Mouse (Mus musculus) yolk sac, embryonic 10.5 days (tissue): ENCODE results near the gene Taf5.
A peak's percentile ranks its signal among the peaks of the same experiment; 100 is the strongest.

Experiments used
- DNase-seq: peaks from one replicate; pipeline ENCODE4 v3.0.0-alpha.2; 2017; ENCODE audit warnings: low spot score

The Taf5 gene

DNA sequence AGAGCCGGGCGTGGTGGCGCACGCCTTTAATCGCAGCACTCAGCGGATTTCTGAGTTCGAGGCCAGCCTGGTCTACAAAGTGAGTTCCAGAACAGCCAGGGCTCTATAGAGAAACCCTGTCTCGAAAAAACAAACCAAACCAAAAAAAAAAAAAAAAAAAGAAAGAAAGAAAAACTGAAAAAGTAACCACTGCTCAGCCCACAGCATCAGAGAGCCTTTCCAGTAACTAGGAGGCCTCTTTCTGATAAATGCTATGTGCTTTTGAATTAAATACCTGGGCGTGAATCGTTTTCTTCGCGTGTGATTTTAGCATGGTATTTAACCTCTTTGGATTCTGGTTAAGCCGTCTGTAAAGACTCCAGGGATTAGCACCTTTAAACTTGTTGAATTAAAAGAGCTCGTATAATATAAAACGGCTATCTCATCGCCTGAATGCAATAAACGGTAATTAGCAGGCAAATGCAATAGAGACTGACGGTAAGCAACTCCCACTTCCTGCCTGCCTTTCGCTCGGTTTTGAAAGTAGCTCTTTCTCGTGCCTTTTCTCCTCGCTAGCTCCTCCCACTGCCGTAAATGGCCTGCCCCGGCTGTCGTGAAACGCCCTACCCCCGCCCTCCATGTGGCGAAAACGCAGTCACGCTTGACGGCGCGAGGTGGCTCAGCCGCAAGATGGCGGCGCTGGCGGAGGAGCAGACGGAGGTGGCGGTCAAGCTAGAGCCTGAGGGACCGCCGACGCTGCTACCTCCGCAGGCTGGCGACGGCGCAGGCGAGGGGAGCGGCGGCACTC, at the start of gene Taf5:
TSS of gene Taf5 (plus strand) at position 651 of the 787 bp plus-strand sequence.
- peak; percentile 98 for DNase-seq

GRCm38 (mm10) chr19:47017831-47018230, 49.7 kb upstream of the Taf5 start:
- DNase-seq, result no peak

GRCm38 (mm10) chr19:47018330-47018729, 49.2 kb upstream of the Taf5 start:
- no peak for DNase-seq

GRCm38 (mm10) chr19:47019326-47019725, 48.2 kb upstream of the Taf5 start:
- no peak for DNase-seq

GRCm38 (mm10) chr19:47022709-47023108, 44.8 kb upstream of the Taf5 start:
- DNase-seq, result no peak

- DNase-seq, result no peak
Observed at GRCm38 (mm10) chr19:47023546-47023945, 44.0 kb upstream of the Taf5 start.

- peak; percentile 23 for DNase-seq
Observed at GRCm38 (mm10) chr19:47024954-47025353, 42.6 kb upstream of the Taf5 start.

GRCm38 (mm10) chr19:47026513-47026912, 41.0 kb upstream of the Taf5 start:
- no peak for DNase-seq

GRCm38 (mm10) chr19:47029796-47030195, 37.8 kb upstream of the Taf5 start:
- no peak for DNase-seq

DNA sequence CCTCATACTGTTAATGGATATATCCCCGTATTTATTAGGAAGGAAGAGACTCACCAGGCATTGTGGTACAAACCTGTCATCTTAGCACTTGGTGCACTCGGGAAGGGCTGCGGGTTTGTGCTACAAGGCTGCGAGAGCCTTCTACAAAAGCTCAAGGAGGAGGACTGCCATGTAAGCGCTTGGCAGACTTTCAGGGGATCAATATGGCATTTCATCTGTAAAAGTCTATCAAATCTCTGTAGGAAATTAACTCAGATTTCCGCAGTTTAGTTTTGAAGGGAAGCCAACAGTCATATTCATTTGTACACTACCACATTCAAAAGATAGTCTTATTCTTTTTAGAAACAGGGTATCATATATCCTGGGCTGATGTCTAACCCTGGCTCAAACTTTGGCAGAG, 35.8 kb upstream of the Taf5 start:
- DNase-seq, result no peak

- no peak for DNase-seq
Observed at GRCm38 (mm10) chr19:47034916-47035315, 32.6 kb upstream of the Taf5 start.

DNA sequence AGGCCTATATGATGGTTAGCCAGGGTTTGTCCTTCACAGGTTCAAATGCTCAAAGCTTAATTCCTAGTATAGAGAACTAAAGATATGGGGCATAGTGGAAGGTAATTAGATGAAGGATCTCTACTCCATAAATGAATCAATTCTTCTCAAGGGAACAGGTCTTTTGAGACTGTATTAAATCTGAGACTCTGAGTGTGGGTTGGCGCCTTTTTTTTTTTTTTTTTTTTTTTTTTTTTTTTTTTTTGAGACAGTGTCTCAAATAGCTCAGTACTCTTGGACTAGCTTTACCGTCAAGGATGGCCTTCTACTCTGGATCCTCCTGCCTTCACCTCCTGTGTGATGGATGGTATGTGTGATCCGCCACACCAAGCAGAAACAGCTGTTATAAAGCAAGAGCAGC, 30.9 kb upstream of the Taf5 start:
- no peak for DNase-seq

- DNase-seq, result no peak
Observed at GRCm38 (mm10) chr19:47040720-47041473, 26.6 kb upstream of the Taf5 start.

GRCm38 (mm10) chr19:47043608-47044007, 23.9 kb upstream of the Taf5 start:
- DNase-seq, result no peak

GRCm38 (mm10) chr19:47046343-47046742, 21.2 kb upstream of the Taf5 start:
- DNase-seq, result no peak

DNA sequence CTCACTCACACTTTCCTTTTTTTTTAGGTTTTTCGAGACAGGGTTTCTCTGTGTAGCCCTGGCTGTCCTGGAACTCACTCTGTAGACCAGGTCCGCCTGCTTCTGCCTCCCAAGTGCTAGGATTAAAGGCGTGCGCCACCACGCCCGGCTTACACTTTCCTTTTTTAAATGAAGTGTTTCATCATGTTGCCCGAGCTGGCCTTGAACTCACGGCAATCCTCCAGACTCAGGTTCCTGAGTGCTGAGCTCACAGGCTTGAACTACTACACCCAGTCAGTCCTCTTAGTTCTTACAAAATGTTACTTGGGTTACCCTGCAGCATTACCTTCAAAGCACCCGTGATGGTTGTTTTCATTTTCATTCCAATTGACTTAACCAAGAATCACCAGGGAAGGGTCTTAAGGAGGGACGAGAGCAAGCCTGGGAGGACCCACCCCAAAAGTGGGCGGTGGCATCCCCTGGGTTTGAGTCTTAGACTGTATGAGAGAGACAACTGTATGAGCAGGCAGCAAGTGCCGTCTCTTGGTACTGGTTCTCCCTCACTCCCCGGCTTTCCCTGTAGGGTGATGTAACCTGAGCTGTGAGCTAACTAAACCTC, 20.2 kb upstream of the Taf5 start:
- no peak for DNase-seq

GRCm38 (mm10) chr19:47049061-47049460, 18.5 kb upstream of the Taf5 start:
- DNase-seq, result no peak

DNA sequence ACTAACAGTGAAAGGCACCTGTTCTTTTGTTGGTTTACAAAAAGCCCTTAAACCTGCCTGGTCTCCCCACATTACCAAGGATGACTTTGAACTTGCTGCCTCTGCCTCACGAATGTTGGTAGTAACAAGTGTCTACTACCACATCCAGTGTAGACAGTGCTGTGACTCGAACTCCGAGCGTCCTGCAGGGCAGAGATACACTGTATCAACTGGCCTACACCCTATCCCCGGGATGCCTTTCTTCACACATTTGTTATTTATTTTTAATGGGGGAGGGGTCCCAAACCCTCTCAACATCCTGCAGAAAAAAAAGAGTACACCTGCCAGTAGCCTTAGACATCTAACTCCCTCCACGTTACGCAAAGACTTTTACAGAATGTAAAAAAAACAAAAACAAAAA, 17.7 kb upstream of the Taf5 start:
- no peak for DNase-seq

- DNase-seq, result peak; percentile 89
Observed at GRCm38 (mm10) chr19:47050271-47051032, 17.1 kb upstream of the Taf5 start, which contains the start of gene Pcgf6. TSS of gene Pcgf6 (minus strand) at chr19:47050906.

GRCm38 (mm10) chr19:47052927-47053326, 14.6 kb upstream of the Taf5 start:
- no peak for DNase-seq

DNA sequence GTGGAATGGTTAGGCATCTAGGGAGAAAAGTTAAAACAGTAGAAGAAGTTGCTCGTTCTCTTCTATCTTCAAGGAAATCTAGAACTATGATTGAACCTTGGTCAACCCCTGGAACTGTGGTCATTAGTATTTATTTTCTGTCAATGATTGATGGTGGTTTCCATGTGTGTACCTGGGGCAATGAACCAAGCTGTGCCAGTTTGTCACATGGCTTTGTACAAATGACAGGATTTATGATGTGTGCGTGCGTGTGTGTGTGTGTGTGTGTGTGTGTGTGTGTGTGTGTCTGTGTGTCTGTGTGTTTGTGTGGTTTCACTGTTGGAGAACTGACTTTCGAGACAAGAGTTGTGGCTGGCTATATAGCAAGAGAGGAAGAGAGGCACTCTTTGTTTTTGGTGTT, 14.1 kb upstream of the Taf5 start:
- peak; percentile 69 for DNase-seq

DNA sequence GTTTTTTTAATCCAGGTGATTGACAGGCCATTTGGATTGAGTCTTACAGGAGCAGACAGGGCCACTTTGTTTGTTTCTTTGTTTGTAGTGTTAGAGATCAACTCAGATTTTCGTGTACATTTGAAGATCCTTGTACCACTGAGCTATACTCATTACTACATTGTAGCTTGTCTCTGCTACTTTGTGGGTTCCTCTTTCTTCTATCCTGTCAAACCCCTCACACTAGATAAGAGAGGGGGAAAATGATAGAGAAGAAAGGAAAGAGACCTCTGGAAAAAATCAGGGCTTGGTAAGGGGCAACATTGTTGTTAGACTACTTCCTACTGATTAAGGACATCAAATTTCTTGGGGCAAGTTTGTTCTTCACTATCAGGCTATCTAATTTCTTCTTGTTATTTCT, 9.9 kb upstream of the Taf5 start:
- no peak for DNase-seq
